Mouse (Mus musculus): ENCODE results near the gene Gm1043. TPM values are rescaled to one million over a fixed set of nuclear protein-coding genes. Genes with fewer than 3 reads are reported as not detected.
A peak's percentile ranks its signal among the peaks of the same experiment; 100 is the strongest.

The Gm1043 gene
- polyA plus RNA-seq, 1 experiment from 2014 or later, result 1.8 TPM

DNA sequence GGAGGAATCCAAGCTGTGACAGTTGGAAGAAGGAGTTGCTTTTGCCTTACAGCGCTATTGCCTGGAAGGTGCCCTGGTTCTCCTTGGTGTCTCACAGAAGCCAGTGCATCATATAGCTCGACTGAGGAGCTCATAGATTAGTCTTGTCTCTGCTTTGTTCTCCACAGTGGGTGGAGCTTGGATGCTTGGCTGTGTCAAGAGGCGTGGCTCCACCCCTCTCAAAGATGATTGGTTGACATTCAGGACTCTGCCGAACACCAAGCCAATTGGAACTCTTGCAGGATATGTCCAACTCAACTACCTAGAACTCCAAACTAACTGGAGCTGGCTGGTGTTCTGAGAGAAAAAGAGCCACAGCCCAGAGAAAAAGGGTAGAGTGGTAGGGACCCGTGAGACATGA is 134.4 kb downstream of the Gm1043 start:
- Histone ChIP-seq H3K4me2 (ENCODE audit: low read length) (no peak overlapping the region), H3K27me3 (replicated peaks; ENCODE audit: control insufficient read depth, insufficient read depth, low read length) (no peaks in the 10 kb centered on the region), H3K4me1 (ENCODE audit: control insufficient read depth, insufficient read depth, low read depth, low read length) (no peaks in the 10 kb centered on the region; the same call in 1 of the 2 replicates), H3K36me3 (ENCODE audit: control insufficient read depth, insufficient read depth, low read length) (no peaks in the 10 kb centered on the region), H3K4me3 (ENCODE audit: low read length) (no peak overlapping the region), H3K9ac (ENCODE audit: low read depth, low read length) (no peak overlapping the region), H3K9me3 (ENCODE audit: control insufficient read depth, low read length) (no peaks in the 10 kb centered on the region), H3K27ac (ENCODE audit: low read depth, low read length) (no peak overlapping the region)
- peak; percentile 55; the same call in 1 of the 2 replicates for ATAC-seq
- WGBS, result 42% methylated on average over 5 of the region's 5 CpGs

DNA sequence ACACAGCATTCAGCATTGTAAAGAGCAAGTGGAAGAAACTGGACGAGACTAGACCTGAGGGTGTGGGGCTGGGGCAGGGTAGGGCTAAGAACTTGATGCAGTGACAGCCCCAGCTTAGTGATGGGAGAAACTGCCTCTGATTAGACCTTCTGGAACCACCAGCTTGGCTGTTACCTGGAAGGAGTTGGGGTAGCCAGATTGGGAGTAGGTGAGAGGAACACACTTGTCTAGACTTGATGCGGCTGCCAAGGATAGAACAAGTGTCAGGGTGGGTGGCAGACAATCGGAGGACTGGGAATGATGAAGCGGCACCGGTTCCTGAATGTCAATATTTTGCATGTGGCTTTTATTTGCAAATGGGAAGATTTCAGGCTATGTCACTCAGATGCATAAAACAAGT is 135.4 kb downstream of the Gm1043 start:
- WGBS, result 78% methylated on average over 5 of the region's 5 CpGs

DNA sequence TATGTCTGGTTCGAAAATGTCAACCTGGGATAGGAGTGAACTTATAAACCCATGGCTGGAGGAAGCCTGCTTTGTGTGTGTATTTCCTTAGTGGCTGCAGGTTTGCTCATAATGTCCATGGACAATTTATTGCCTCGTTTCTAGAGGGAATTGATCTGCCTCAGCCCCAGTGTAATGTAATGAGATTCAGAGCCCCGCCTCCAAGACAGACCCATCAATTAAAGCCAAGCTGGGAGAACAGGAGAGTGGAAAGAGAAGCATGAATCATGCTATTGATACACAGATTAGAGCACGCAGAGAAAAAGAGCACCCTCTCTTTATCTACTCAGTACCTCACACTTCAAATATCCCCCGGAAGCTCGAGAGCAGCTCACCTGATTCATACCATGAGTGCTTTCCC is 136.4 kb downstream of the Gm1043 start:
- H3K4me1 ChIP-seq (ENCODE audit: control insufficient read depth, insufficient read depth, low read depth, low read length), result no peaks in the 10 kb centered on the region; the same call in 1 of the 2 replicates
- 26% methylated on average over 6 of the region's 6 CpGs for WGBS
- no peak overlapping the region for H3K9ac ChIP-seq (ENCODE audit: low read depth, low read length)
- no peaks in the 10 kb centered on the region for H3K27me3 ChIP-seq (replicated peaks; ENCODE audit: control insufficient read depth, insufficient read depth, low read length)
- H3K36me3 ChIP-seq (ENCODE audit: control insufficient read depth, insufficient read depth, low read length), result no peaks in the 10 kb centered on the region
- peak; percentile 51 for ATAC-seq
- no peak overlapping the region for H3K4me3 ChIP-seq (ENCODE audit: low read length)
- no peaks in the 10 kb centered on the region for H3K9me3 ChIP-seq (ENCODE audit: control insufficient read depth, low read length)
- no peak overlapping the region for H3K27ac ChIP-seq (ENCODE audit: low read depth, low read length)
- H3K4me2 ChIP-seq (ENCODE audit: low read length), result no peak overlapping the region

More for the DNA sequence above, 135.4 kb downstream of the Gm1043 start:
- H3K9me3 ChIP-seq (ENCODE audit: control insufficient read depth, low read length), result no peaks in the 10 kb centered on the region
- no peak overlapping the region for H3K27ac ChIP-seq (ENCODE audit: low read depth, low read length)
- no peaks in the 10 kb centered on the region for H3K36me3 ChIP-seq (ENCODE audit: control insufficient read depth, insufficient read depth, low read length)
- no peaks in the 10 kb centered on the region; the same call in 1 of the 2 replicates for H3K4me1 ChIP-seq (ENCODE audit: control insufficient read depth, insufficient read depth, low read depth, low read length)
- no peak overlapping the region for H3K4me3 ChIP-seq (ENCODE audit: low read length)
- no peaks in the 10 kb centered on the region for H3K27me3 ChIP-seq (replicated peaks; ENCODE audit: control insufficient read depth, insufficient read depth, low read length)
- H3K4me2 ChIP-seq (ENCODE audit: low read length), result no peak overlapping the region
- no peak for ATAC-seq
- H3K9ac ChIP-seq (ENCODE audit: low read depth, low read length), result no peak overlapping the region

DNA sequence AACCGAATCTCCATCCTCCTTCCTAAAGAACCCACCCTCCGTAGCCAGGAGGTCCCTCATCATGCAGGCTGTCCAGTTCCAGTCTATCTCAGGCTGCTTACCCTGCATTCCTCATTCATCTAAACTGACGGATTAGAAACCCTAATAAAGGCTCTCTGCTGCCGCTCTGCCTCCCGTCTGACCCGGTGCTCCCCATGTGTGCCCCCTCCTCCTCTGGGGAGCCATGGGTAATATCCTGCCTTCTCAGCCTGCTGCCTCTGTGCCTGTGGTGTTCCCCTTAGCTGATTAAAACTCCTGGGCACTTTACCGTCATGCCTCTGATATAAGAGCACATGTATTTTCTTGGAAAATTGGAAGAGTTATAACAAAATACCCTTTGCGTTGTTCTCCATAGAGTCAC is 137.1 kb downstream of the Gm1043 start:
- Histone ChIP-seq H3K9me3 (ENCODE audit: control insufficient read depth, low read length) (no peaks in the 10 kb centered on the region), H3K27me3 (replicated peaks; ENCODE audit: control insufficient read depth, insufficient read depth, low read length) (no peaks in the 10 kb centered on the region), H3K9ac (ENCODE audit: low read depth, low read length) (no peak overlapping the region), H3K4me2 (ENCODE audit: low read length) (no peak overlapping the region), H3K4me3 (ENCODE audit: low read length) (no peak overlapping the region), H3K36me3 (ENCODE audit: control insufficient read depth, insufficient read depth, low read length) (no peaks in the 10 kb centered on the region), H3K27ac (ENCODE audit: low read depth, low read length) (no peak overlapping the region), H3K4me1 (ENCODE audit: control insufficient read depth, insufficient read depth, low read depth, low read length) (no peaks in the 10 kb centered on the region; the same call in 1 of the 2 replicates)
- no peak for ATAC-seq
- WGBS, result 42% methylated on average over 8 of the region's 8 CpGs

DNA sequence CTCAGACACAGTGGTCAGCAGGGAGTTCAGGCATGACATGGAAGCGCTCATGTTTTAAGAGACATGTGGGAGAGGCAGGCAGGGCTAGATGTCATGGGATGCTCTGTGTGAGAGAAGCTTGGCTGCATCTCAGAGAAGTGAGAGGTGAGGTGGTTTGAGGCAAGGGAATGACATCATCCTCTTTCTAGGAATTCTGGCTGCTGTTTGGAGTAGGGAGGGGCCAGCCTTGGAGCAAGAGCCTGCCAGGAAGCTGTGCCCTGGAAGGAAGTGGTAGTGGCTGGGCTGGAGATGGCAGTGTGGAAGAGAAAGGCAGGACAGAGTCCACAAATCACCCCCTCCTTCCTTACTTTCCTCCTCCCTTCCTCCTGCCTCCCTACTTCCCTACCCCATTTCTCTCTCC is 140.5 kb downstream of the Gm1043 start:
- Histone ChIP-seq H3K9ac (ENCODE audit: low read depth, low read length) (no peak overlapping the region), H3K4me3 (ENCODE audit: low read length) (no peak overlapping the region), H3K9me3 (ENCODE audit: control insufficient read depth, low read length) (no peaks in the 10 kb centered on the region), H3K4me2 (ENCODE audit: low read length) (no peak overlapping the region), H3K36me3 (ENCODE audit: control insufficient read depth, insufficient read depth, low read length) (no peaks in the 10 kb centered on the region), H3K4me1 (ENCODE audit: control insufficient read depth, insufficient read depth, low read depth, low read length) (no peaks in the 10 kb centered on the region; the same call in 1 of the 2 replicates), H3K27ac (ENCODE audit: low read depth, low read length) (no peak overlapping the region), H3K27me3 (replicated peaks; ENCODE audit: control insufficient read depth, insufficient read depth, low read length) (no peaks in the 10 kb centered on the region)
- ATAC-seq, result no peak
- 96% methylated on average over 1 of the region's 1 CpGs for WGBS

DNA sequence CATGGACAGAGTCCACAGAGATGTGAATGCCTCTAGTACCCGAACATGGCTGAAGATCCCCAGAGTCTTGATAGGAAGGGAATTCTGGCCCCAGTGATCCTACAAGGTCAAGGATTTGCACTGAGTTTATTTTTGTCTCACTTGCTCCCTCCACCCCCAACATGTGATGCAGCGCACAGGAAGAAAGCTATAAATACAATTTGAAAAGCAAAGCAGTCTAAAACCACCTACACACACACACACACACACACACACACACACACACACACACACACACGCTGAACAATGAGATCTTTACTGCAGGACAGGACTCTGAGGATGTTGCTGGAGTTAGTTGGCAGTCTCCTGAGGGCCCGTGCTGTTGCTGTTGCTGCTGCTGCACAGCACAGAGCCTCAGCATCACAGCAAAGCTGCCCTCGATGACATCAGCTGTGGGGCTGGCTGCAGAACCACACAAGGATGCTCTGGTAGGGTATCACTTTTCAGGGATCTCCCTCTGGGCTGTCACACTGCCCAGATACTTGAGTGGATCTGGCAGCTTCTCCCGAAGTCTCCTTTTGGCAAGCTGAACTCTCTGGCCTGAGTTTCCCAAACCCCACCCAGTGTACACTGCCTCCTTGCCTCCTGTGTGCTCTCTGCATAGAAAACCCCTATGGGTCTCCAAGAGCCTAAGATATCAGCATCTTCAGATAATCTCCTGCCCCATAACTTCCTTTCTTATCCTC is 142.9 kb downstream of the Gm1043 start:
- no peaks in the 10 kb centered on the region for H3K36me3 ChIP-seq (ENCODE audit: control insufficient read depth, insufficient read depth, low read length)
- no peak overlapping the region for H3K27ac ChIP-seq (ENCODE audit: low read depth, low read length)
- H3K9ac ChIP-seq (ENCODE audit: low read depth, low read length), result no peak overlapping the region; the same call in 1 of the 2 replicates
- no peaks in the 10 kb centered on the region for H3K4me1 ChIP-seq (ENCODE audit: control insufficient read depth, insufficient read depth, low read depth, low read length)
- H3K4me3 ChIP-seq (ENCODE audit: low read length), result no peak overlapping the region
- no peaks in the 10 kb centered on the region for H3K27me3 ChIP-seq (replicated peaks; ENCODE audit: control insufficient read depth, insufficient read depth, low read length)
- H3K9me3 ChIP-seq (ENCODE audit: control insufficient read depth, low read length), result no peaks in the 10 kb centered on the region
- WGBS, result 59% methylated on average over 6 of the region's 6 CpGs
- no peak for ATAC-seq
- H3K4me2 ChIP-seq (ENCODE audit: low read length), result no peak overlapping the region

DNA sequence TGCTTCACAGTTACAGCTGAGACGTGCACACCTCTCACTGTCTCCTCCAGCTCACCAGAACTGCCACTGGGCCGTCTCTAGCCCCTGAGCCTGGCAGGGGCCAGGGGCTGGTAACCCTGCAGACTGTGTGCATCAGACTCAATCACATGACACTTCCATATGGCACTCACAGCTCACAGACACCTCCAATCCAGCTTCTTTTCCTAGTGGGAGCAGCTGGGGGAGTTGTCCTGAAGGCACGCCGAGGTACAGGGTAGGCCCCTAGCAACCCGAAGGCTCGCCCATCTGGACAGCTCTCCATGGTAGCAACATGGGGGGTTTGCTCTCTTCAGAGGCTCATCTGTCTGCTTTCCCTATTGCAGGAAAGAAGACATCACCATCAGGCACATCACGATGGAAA is 143.7 kb downstream of the Gm1043 start:
- H3K27ac ChIP-seq (ENCODE audit: low read depth, low read length), result no peak overlapping the region
- no peak overlapping the region for H3K9ac ChIP-seq (ENCODE audit: low read depth, low read length)
- no peaks in the 10 kb centered on the region for H3K27me3 ChIP-seq (replicated peaks; ENCODE audit: control insufficient read depth, insufficient read depth, low read length)
- no peak overlapping the region for H3K4me3 ChIP-seq (ENCODE audit: low read length)
- no peaks in the 10 kb centered on the region for H3K4me1 ChIP-seq (ENCODE audit: control insufficient read depth, insufficient read depth, low read depth, low read length)
- WGBS, result 51% methylated on average over 7 of the region's 7 CpGs
- H3K9me3 ChIP-seq (ENCODE audit: control insufficient read depth, low read length), result no peaks in the 10 kb centered on the region
- ATAC-seq, result peak; percentile 43; the same call in 1 of the 2 replicates
- no peaks in the 10 kb centered on the region for H3K36me3 ChIP-seq (ENCODE audit: control insufficient read depth, insufficient read depth, low read length)
- no peak overlapping the region for H3K4me2 ChIP-seq (ENCODE audit: low read length)

DNA sequence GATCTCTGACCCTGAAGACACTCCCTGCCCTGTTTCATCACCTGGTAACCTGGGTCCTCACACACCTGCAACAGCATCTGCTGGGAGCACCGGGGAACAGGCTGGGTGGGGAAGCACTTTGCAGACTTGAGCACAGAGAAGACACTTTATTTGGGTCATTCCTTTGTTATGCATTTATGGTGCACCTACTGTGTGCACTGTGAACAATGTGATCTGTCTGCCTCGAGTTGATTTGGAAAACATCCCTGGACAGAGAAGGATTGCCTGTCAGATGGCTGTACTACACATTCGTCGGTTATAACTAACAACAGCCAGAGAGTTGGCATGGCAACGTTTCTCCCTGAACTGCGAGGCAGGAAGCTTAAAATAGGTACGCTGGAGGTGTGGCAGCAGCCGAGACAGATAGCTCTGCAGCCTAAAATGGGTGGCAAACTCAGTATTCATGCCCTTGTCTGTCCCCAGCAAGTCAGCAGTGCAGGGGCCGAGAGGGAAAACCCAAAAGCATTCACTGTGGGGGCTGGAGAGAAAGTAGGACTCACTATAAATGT is 147.9 kb downstream of the Gm1043 start:
- H3K9ac ChIP-seq (ENCODE audit: low read depth, low read length), result no peak overlapping the region
- no peak overlapping the region for H3K27ac ChIP-seq (ENCODE audit: low read depth, low read length)
- H3K27me3 ChIP-seq (replicated peaks; ENCODE audit: control insufficient read depth, insufficient read depth, low read length), result no peaks in the 10 kb centered on the region
- H3K9me3 ChIP-seq (ENCODE audit: control insufficient read depth, low read length), result no peaks in the 10 kb centered on the region
- 46% methylated on average over 9 of the region's 9 CpGs for WGBS
- no peak overlapping the region for H3K4me3 ChIP-seq (ENCODE audit: low read length)
- H3K36me3 ChIP-seq (ENCODE audit: control insufficient read depth, insufficient read depth, low read length), result no peaks in the 10 kb centered on the region
- H3K4me1 ChIP-seq (ENCODE audit: control insufficient read depth, insufficient read depth, low read depth, low read length), result no peaks in the 10 kb centered on the region
- H3K4me2 ChIP-seq (ENCODE audit: low read length), result no peak overlapping the region
- no peak for ATAC-seq

DNA sequence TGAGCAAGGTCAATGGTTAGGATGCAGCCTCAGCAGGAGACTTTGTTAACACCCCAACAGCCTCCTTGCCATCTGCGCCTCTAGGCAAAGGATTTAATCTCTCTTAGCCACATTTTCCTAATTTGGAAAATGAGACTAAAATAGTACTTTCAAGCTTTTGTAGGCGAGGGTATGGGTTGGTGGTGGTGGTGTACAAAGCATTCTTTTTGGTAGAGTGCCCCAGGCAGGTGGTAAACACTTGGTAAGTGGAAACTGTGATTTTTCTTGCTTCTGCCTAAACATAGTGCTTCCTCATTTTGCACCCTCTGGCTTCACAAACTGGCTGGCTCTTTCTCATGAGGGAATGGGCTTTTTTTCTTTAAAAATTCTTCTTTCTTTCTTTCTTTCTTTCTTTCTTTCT is 153.5 kb downstream of the Gm1043 start:
- Histone ChIP-seq H3K4me1 (ENCODE audit: control insufficient read depth, insufficient read depth, low read depth, low read length) (peaks cover 6% of the 10 kb centered on the region), H3K4me3 (ENCODE audit: low read length) (no peak overlapping the region), H3K4me2 (ENCODE audit: low read length) (no peak overlapping the region), H3K36me3 (ENCODE audit: control insufficient read depth, insufficient read depth, low read length) (no peaks in the 10 kb centered on the region), H3K27ac (ENCODE audit: low read depth, low read length) (no peak overlapping the region), H3K9ac (ENCODE audit: low read depth, low read length) (no peak overlapping the region), H3K27me3 (replicated peaks; ENCODE audit: control insufficient read depth, insufficient read depth, low read length) (no peaks in the 10 kb centered on the region), H3K9me3 (ENCODE audit: control insufficient read depth, low read length) (no peaks in the 10 kb centered on the region)
- ATAC-seq, result no peak
- WGBS, result 38% methylated on average over 2 of the region's 2 CpGs

All from hindbrain, embryonic 16.5 days (tissue).